Mouse (Mus musculus) limb, embryonic 10.5 days (tissue): ENCODE measurements around the gene Adam11. TPM values are rescaled to one million over a fixed set of nuclear protein-coding genes. Genes with fewer than 3 reads are reported as not detected.
"Not testable (repeated sequence)": the region's sequence is repeated elsewhere in the genome, so short reads cannot be mapped to it uniquely, and the experiment has no call there.

Source experiments
- DNase-seq: peaks from one replicate; pipeline ENCODE4 v3.0.0-alpha.2; 2017; ENCODE audit warnings: low spot score
- H3K27ac ChIP-seq: fragments of 300-500 bp; sonication (generic); 2 replicates; pipeline ENCODE4 v1.5.1; 2016; ENCODE audit warnings: mild to moderate bottlenecking
- H3K27me3 ChIP-seq: fragments of 300-500 bp; sonication (generic); 2 replicates; pipeline ENCODE4 v1.6.1; 2016; ENCODE audit warnings: low read depth, mild to moderate bottlenecking; ENCODE audit not compliant: poor library complexity, severe bottlenecking
- H3K36me3 ChIP-seq: fragments of 300-500 bp; sonication (generic); 2 replicates; pipeline ENCODE4 v1.6.1; 2016; ENCODE audit warnings: mild to moderate bottlenecking, moderate library complexity
- H3K4me1 ChIP-seq: fragments of 300-500 bp; sonication (generic); 2 replicates; pipeline ENCODE4 v1.6.1; 2016
- H3K4me3 ChIP-seq: fragments of 300-500 bp; sonication (generic); 2 replicates; pipeline ENCODE4 v1.5.1; 2016; ENCODE audit warnings: mild to moderate bottlenecking, moderate library complexity
- H3K9me3 ChIP-seq: fragments of 300-500 bp; sonication (generic); replicated peaks from 2 replicates; pipeline ENCODE4 v1.6.1; 2016; ENCODE audit warnings: mild to moderate bottlenecking
- WGBS: fragments of 180-500 bp; shearing (Covaris S2); methylation state at CpG from one replicate; pipeline ENCODE4 v1.1.7; 2016; 5-methylcytosine and 5-hydroxymethylcytosine counted together
- polyA plus RNA-seq: library from polyadenylated mRNA; unstranded; fragments of >200 nt; fragmentation: Nextera tagmentation; extraction: Ambion mirVana; gene quantifications from 2 replicates; pipeline ENCODE4 v1.2.1, GENCODE M21; 2016

Adam11 gene
- polyA plus RNA-seq = 14.2 and 25.1 TPM in 2 replicates

- peak within 1 kb of the TSS; percentile 74 for H3K4me3 ChIP-seq
- H3K27ac ChIP-seq = peak within 1 kb of the TSS; percentile 81
- no peaks in the 10 kb centered on the region for H3K9me3 ChIP-seq
- no peaks in the 10 kb centered on the region for H3K36me3 ChIP-seq
- WGBS = under 1% methylated on average over 71 of the region's 76 CpGs
- peaks cover 80% of the 10 kb centered on the region for H3K27me3 ChIP-seq
- H3K4me1 ChIP-seq = peaks cover 32% of the 10 kb centered on the region
- DNase-seq = peak; percentile 67
These were observed at the start of gene Adam11 for GRCm38 (mm10) chr11:102761309-102762210. Adam11 (plus strand) TSS chr11:102761439.

- H3K9me3 ChIP-seq = no peaks in the 10 kb centered on the region
- 94% methylated on average over 4 of the region's 4 CpGs for WGBS
- no peaks in the 10 kb centered on the region for H3K4me1 ChIP-seq
- no peak overlapping the region for H3K4me3 ChIP-seq
- H3K27ac ChIP-seq = no peak overlapping the region
- no peak for DNase-seq
- no peaks in the 10 kb centered on the region for H3K36me3 ChIP-seq
- no peaks in the 10 kb centered on the region for H3K27me3 ChIP-seq
These were observed 48.8 kb upstream of the Adam11 start for GRCm38 (mm10) chr11:102712411-102712810.

- DNase-seq, H3K27me3 ChIP-seq, H3K27ac ChIP-seq, H3K4me1 ChIP-seq, H3K9me3 ChIP-seq, H3K4me3 ChIP-seq, H3K36me3 ChIP-seq: not testable (repeated sequence)
- WGBS = 85% methylated on average over 2 of the region's 2 CpGs
These were observed 46.7 kb upstream of the Adam11 start for GRCm38 (mm10) chr11:102714578-102714977.

- no peaks in the 10 kb centered on the region for H3K36me3 ChIP-seq
- H3K27ac ChIP-seq = no peak overlapping the region
- H3K4me1 ChIP-seq = no peaks in the 10 kb centered on the region
- no peaks in the 10 kb centered on the region for H3K9me3 ChIP-seq
- H3K27me3 ChIP-seq = no peaks in the 10 kb centered on the region
- no peak for DNase-seq
- no peak overlapping the region for H3K4me3 ChIP-seq
- WGBS = 80% methylated on average over 7 of the region's 7 CpGs
These were observed 45.1 kb upstream of the Adam11 start for GRCm38 (mm10) chr11:102716135-102716534.

GRCm38 (mm10) chr11:102725574-102725973, 35.7 kb upstream of the Adam11 start:
- Histone ChIP-seq H3K27me3 (no peaks in the 10 kb centered on the region), H3K27ac (no peak overlapping the region), H3K4me1 (no peaks in the 10 kb centered on the region), H3K36me3 (no peaks in the 10 kb centered on the region), H3K9me3 (no peaks in the 10 kb centered on the region), H3K4me3 (no peak overlapping the region)
- DNase-seq = no peak
- 32% methylated on average over 3 of the region's 3 CpGs for WGBS

GRCm38 (mm10) chr11:102728614-102729013, 32.6 kb upstream of the Adam11 start:
- WGBS = 33% methylated on average over 7 of the region's 7 CpGs
- no peak for DNase-seq

GRCm38 (mm10) chr11:102729835-102730234, 31.4 kb upstream of the Adam11 start:
- Histone ChIP-seq H3K27ac (no peak overlapping the region), H3K27me3 (no peaks in the 10 kb centered on the region), H3K9me3 (no peaks in the 10 kb centered on the region), H3K4me1 (no peaks in the 10 kb centered on the region), H3K4me3 (no peak overlapping the region), H3K36me3 (no peaks in the 10 kb centered on the region)
- no peak for DNase-seq
- 86% methylated on average over 3 of the region's 3 CpGs for WGBS

More at GRCm38 (mm10) chr11:102728614-102729013, 32.6 kb upstream of the Adam11 start:
- H3K4me1 ChIP-seq = no peaks in the 10 kb centered on the region
- H3K36me3 ChIP-seq = no peaks in the 10 kb centered on the region
- no peaks in the 10 kb centered on the region for H3K9me3 ChIP-seq
- no peaks in the 10 kb centered on the region for H3K27me3 ChIP-seq
- H3K4me3 ChIP-seq = no peak overlapping the region
- no peak overlapping the region for H3K27ac ChIP-seq

- DNase-seq = no peak
- no peak overlapping the region for H3K4me3 ChIP-seq
- no peaks in the 10 kb centered on the region for H3K36me3 ChIP-seq
- H3K4me1 ChIP-seq = no peaks in the 10 kb centered on the region
- no peak overlapping the region for H3K27ac ChIP-seq
- H3K27me3 ChIP-seq = no peaks in the 10 kb centered on the region
- H3K9me3 ChIP-seq = no peaks in the 10 kb centered on the region
- 93% methylated on average over 6 of the region's 6 CpGs for WGBS
These were observed 29.9 kb upstream of the Adam11 start for GRCm38 (mm10) chr11:102731366-102731765.

GRCm38 (mm10) chr11:102733146-102733545, 28.1 kb upstream of the Adam11 start:
- no peaks in the 10 kb centered on the region for H3K9me3 ChIP-seq
- no peak for DNase-seq
- H3K27me3 ChIP-seq = peaks cover 8% of the 10 kb centered on the region
- H3K36me3 ChIP-seq = no peaks in the 10 kb centered on the region
- 75% methylated on average over 5 of the region's 5 CpGs for WGBS
- H3K27ac ChIP-seq = no peak overlapping the region
- no peaks in the 10 kb centered on the region for H3K4me1 ChIP-seq
- no peak overlapping the region for H3K4me3 ChIP-seq

GRCm38 (mm10) chr11:102734961-102735360, 26.3 kb upstream of the Adam11 start:
- Histone ChIP-seq H3K27me3 (peaks cover 25% of the 10 kb centered on the region), H3K27ac (no peak overlapping the region), H3K4me3 (no peak overlapping the region), H3K4me1 (peaks cover 8% of the 10 kb centered on the region), H3K9me3 (no peaks in the 10 kb centered on the region), H3K36me3 (no peaks in the 10 kb centered on the region)
- 86% methylated on average over 6 of the region's 6 CpGs for WGBS
- no peak for DNase-seq

- peaks cover 29% of the 10 kb centered on the region for H3K4me1 ChIP-seq
- H3K27ac ChIP-seq = no peak overlapping the region
- no peak overlapping the region for H3K4me3 ChIP-seq
- H3K36me3 ChIP-seq = no peaks in the 10 kb centered on the region
- DNase-seq = no peak
- H3K9me3 ChIP-seq = no peaks in the 10 kb centered on the region
- H3K27me3 ChIP-seq = peaks cover 56% of the 10 kb centered on the region
- WGBS = 85% methylated on average over 3 of the region's 3 CpGs
These were observed 23.2 kb upstream of the Adam11 start for GRCm38 (mm10) chr11:102738046-102738445.

GRCm38 (mm10) chr11:102739278-102739966, 21.8 kb upstream of the Adam11 start:
- H3K27ac ChIP-seq = 0 out of 2 replicates have a peak overlapping the region, but pooled peaks have one; percentile 50
- no peaks in the 10 kb centered on the region for H3K36me3 ChIP-seq
- no peaks in the 10 kb centered on the region for H3K9me3 ChIP-seq
- 6% methylated on average over 20 of the region's 20 CpGs for WGBS
- peaks cover 29% of the 10 kb centered on the region for H3K4me1 ChIP-seq
- DNase-seq = peak; percentile 67
- peaks cover 63% of the 10 kb centered on the region for H3K27me3 ChIP-seq
- H3K4me3 ChIP-seq = peak overlapping the region; percentile 47

- WGBS = 36% methylated on average over 11 of the region's 11 CpGs
- Histone ChIP-seq H3K36me3 (no peaks in the 10 kb centered on the region), H3K4me1 (peaks cover 29% of the 10 kb centered on the region), H3K4me3 (no peak overlapping the region), H3K9me3 (no peaks in the 10 kb centered on the region), H3K27ac (no peak overlapping the region), H3K27me3 (peaks cover 63% of the 10 kb centered on the region)
- no peak for DNase-seq
These were observed 20.6 kb upstream of the Adam11 start for GRCm38 (mm10) chr11:102740634-102741033.
